Mouse (Mus musculus): Measurements from ENCODE around the gene Homer1.

Homer1 gene

DNA sequence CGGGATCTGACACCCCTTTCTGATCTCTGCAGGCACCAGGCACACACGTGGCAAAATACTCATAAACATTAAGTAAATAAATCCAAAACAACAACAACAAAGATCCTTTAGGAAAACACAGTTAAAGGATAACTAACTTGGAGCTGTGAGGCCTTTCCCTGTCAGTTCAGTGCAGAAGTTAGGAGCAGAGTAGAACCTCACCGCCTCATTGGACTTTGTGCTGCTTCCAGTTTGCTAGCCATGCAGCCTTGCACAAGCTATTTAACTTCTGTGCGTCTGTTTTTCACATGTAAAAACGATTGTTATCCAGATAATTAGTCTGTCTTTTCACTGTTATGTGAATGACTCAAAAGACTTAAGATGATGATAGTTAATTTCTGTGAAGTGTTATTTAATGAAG is 43.2 kb downstream of the Homer1 start:
- no peak for DNase-seq

DNA sequence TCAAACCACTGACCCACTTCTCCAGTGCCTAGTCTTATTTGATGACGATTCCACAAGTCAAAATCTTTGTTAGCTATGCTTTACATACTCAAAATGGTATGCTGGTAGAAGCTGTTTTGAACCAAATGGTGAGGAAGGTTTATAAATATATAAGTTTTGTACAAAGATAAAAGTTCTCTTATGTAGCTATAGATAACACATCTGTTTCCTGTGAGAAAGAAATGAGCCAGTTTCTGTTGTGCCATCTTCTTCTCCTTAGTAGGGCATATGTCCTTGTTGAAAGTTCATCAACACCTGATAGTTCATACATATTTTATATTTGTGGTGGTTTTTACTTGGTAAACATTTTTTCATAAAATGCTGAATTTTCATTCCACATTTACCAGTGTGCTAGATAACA is 45.0 kb downstream of the Homer1 start:
- no peak for DNase-seq

DNA sequence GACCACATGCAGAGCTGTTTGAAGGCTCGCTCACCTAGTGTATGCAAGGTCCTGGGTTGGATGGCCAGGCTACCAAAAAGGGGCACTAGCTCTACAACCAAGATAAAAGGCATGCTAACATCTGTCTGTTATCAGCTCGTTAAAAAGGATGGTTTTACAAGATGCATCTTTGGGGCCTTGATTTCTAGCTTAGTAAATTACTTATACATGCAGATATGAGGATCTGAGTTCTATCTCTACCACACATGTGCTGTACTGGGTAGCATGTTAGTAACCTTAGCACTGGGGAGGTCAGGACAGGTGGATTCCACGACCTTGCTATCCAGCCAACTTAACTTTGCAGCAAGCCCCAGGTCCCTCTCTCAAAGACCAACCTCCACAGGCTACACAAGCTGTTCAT is 46.4 kb downstream of the Homer1 start:
- no peak for DNase-seq

DNA sequence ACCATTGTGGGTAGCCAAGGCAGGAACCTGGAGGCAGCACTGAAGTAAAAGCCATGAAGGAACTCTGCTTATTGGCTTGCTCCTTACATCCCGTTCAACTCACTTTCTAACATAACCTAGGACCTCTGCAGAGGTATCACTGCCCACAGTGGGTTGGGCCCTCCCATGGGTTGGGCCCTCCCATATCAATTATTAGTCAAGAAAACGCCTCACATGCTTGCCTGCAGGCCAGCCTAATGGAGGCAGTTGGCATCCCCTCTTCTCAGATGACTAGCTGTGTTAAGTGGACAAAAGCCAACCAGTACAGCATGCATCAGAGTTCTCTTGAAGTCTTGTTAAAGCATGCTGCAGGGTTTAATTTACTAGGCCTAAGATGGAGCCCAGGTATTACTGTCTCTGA is 52.6 kb downstream of the Homer1 start:
- no peak for DNase-seq

DNA sequence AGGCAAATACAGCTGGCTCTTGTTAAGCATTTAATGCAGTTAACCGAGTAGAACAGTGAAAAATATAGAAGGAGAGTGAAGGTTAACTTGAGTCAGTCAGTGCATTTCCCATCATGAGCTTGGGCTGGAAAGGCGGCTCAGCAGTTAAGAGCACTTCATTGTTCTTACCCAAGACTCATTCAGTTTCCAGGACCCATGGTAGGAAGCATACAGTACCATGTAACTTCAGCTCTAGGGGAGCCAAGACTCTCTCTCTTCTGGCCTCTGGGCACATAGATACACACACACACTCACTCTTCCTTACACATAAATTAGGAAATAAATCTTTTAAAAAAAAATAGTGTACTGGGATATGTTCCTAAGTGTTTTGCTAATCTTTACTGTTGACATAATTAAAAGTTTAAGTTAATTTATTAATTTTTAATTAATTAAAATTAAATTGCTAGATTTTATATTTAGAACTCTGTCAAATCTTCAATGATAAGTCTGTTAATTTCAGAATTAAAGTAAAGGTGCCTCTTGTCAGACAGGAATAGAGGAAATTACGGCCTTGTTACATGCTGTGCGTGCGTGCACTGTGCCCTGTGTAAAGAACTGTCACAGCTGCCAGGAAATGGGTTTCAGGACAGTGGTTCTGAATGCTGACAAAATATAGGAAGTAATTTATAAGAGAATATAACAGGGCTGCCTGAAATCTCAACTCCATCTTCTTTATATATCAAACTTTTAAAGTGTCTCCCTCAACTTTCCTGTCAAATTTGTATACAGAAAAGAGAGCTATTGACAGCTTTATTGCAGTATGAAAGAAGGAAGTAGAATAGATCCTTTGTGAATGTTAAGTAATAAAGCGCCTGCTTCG is 55.2 kb downstream of the Homer1 start:
- DNase-seq: peak; percentile 13

DNA sequence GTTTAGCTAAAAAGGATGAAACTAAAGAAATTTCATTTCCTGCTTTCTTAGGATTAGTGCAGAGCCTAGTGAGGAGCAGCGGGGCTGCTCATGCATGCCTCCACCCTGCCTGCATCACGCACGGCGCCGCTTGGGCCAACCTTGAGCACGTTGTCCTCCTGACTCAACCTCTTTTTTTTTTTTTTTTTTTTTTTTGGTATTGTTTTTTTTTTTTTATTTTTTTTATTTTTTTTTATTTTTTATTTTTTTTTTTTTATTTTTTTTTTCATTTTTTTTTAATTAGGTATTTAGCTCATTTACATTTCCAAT is 55.8 kb downstream of the Homer1 start:
- peak; percentile 32 for DNase-seq

DNA sequence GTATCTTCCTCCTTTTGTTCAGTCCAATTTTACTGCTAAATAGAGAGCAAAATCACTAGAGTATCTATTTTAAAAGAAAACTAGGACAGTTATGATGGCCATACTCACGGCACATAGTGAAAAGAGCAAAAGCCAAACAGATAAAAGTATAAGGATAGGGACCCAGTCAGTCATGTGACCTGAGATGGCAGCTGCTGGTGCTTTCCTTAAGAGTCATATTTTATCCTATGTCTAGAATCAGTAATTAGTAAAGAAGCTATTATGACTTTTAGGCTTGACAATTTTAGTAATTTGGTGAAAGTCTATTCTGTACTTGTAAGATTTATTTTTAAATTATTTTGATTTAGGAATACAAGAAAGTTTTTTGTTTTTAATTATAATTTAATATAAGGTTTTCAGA is 59.1 kb downstream of the Homer1 start:
- DNase-seq: no peak

DNA sequence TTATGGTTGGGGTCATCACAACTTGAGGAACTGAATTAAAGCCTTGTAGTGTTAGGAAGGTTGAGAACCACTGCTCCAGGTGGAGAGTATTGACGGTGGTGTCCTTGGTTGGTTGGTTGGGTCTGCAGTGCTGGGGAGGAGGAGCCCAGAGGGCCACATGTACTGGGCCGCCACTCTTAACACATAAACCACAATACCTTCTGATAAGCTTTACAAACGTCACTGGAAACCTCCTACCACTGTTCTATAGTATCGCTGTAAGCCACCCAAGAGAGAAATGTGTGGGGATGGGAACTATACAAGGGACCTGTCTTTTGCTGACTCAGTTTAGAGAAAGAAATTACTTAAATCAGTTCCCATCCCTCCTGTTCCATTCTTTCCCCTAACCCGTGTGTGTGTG is 68.1 kb downstream of the Homer1 start:
- no peak for DNase-seq

DNA sequence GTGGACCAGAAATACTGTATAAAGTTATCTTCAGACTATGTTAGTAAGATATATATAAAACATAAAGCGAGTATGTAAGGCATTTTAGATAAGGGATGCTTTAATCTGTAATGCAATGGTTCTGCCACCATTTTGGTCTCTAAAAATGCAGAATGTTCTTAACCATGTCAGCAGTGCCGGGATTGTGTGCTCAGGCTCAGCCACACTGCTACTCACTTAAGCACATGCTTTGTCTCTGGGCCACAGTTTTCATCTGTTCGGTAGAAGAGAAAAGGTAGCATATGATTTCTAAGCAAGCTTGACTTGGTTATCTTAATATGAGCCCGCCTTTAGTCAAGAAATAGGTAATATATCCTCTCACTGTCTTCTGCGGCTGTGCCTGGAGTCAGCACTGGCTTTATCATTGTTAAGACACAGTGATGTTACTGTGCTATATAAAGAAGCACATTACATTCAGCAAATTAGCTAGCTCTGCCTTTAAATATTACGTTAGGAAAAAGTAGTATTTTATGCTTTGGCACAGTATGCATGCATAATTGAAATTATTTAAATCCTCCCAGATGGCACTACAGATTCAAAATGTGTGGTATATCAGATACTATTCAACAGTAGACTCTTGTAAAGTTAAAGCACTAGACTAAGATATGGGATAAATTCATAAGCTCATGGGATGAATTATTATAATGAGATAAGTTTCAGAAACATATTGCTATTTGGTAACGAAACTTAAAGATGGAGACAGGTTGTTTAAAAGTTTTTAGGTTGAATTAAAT is 69.6 kb downstream of the Homer1 start:
- no peak for DNase-seq

DNA sequence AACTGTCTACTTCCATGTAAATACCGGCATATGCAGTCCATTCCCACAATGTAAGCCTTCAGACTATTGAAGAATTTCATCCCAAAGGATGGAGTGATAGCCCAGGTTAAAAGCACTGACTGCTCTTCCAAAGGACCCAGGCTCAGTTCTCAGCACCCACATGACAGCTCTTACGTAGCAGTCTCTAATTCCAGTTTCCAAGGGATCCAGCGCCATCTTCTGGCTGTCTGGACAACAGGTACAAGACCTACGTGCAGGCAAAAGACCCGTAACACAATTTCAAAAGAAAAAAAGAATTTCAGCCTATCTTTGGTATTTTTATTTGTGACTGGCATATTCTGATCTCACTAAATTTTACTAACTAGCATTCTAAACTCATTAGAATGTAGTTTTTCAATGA is 75.0 kb downstream of the Homer1 start:
- DNase-seq: peak; percentile 20

DNA sequence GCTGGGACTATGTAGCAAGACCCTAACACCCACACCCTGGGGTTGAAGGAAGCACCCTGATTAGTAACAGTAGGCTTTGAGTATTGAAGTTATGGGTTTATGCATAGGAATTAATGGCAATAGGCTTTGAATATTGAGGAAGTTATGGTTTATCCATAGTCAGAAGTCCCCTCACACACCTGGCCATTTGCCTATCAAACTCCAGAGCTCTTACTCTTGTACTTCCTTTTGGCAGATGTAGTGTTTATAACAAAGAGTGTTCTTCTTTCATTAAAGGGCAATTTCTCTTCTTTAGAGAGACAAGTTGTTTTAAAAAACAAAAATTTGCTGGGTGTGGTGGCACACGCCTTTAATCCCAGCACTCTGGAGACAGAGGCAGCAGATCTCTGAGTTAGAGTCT is 79.1 kb downstream of the Homer1 start:
- DNase-seq: no peak

DNA sequence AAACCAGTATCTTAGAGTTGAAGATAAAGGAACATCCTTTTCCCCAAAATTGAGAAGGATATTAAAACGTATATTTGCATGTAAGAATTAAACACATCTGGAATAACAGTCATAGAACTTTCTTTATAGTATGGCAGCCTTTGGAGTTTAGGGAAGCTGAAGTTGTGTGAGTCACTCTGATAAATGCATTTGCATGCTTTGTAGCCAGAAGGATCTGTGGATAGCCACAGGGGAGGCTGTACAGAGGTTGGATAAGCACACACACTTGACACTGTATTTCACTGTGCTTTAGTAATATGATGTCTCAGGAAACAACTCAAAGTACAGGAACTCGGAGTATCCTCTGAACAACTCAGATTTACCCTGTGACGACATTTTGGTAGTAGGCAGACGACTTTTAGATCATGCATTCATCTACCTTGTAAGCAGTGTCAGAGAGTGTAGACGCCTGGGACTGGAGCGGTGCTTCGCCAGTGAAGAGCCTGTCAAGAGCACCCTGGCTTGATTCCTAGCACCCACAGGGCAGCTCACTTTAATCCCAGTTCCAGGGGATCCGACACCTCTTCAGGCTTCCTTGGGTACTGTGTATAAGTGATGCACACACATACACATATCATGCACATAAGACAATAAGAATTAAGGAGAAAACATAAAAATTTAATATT is 81.1 kb downstream of the Homer1 start:
- DNase-seq: no peak

DNA sequence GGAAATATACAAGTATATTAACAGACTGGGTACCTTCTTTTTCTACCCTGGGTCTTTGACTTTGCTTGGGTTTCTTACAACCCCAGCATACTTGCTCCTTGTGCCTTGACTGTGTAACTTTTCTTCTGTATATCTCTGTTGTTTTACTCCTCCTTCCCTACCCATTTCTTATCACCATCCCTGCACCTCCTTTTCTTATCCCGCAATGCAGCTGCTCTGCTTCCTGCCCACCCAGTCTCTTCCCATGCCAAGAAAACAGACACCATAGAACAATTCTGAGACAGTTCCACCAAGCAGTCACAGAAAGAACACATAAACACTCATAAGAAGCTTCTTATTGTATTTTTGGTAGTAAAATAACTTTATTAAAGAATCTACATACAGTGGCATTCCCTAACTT is 81.9 kb downstream of the Homer1 start:
- DNase-seq: no peak

DNA sequence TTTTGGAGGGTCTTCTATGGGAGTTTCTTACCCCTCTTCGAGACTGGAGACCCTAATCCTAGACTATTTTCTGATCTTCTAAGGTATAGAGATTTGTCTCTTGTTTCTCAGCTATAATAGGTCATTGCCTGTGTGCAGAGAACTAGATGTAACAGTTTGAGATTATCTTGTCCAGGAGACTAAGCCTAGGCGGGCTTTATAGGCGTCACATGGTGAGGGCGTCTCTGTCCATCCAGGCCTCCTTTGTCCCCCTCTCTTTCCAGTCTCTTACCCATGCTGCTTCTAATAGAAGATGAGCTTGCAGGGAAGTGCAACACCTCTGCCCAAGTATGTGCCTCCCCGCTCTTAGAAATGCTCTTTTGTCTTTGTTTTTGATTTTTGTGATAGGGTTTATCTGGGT is 83.7 kb downstream of the Homer1 start:
- DNase-seq: no peak

DNA sequence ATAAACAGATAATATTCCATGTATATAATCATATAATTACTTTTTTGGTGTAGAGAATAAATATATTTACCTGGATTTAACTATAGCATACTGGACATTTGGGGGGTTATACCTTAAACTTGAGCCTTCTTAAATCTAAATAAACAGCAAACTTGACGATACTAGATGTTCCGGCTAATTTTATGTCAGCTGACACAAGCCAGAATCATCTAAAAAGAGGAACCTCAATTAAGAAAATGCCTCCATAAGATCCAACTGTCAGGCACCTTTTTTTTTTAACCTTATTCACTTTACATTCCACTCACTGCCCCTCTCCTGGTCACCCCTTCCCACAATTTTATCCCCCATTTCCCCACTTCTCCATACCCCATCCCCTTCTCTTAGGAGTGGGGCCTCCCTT is 84.2 kb downstream of the Homer1 start:
- DNase-seq: no peak

DNA sequence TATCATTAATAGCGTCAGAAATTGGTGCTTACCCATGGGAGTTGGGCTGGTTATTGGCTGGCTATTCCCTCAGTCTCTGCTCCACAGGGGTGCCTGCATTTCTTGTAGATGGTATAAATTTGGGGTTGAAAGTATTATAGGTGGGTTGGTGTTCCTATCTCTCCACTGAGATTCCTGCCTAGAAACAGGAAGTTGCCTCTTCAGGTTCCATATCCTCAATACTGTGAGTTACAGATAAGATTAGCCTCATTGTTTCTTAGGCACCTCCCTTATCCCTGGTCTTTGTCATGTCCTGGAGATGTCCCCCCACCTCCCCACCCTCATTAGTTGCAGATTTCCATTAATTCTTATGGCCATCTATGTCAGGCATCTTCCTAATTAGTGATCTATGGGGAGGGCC is 85.0 kb downstream of the Homer1 start:
- no peak for DNase-seq

DNA sequence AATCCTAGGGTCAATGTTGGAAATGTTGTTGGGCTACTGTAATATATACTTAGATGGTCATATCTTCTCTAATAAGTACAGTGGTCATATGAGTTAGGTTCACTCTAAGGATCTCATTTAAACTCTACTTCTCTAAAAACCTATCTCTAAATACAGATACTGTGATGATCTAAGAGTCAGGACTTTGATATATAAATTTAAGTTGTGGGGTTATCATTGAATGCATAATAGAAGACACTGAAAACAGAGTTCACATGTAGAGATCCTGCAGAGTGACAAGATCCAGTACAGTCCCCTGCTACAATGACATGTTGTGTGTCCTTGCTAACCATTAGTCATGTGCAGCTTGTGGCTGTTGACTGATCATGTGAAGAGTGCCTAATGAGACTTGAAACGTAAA is 85.7 kb downstream of the Homer1 start:
- DNase-seq: no peak

DNA sequence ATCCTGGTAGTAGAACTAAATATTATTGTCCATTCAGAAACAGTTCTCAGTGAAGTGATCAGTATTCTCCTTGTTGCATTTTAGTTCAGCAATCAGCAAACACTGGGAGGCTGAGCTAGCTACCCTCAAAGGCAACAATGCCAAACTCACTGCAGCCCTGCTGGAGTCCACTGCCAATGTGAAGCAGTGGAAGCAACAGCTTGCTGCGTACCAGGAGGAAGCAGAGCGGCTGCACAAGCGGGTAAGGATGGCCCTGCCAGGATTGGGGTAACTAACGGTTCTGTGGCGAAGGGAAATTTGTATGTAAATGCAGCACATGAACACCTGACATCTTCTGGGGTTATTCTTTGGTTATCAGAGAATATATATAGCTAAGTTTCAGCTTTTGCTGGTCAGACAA is 88.0 kb downstream of the Homer1 start:
- DNase-seq: no peak

DNA sequence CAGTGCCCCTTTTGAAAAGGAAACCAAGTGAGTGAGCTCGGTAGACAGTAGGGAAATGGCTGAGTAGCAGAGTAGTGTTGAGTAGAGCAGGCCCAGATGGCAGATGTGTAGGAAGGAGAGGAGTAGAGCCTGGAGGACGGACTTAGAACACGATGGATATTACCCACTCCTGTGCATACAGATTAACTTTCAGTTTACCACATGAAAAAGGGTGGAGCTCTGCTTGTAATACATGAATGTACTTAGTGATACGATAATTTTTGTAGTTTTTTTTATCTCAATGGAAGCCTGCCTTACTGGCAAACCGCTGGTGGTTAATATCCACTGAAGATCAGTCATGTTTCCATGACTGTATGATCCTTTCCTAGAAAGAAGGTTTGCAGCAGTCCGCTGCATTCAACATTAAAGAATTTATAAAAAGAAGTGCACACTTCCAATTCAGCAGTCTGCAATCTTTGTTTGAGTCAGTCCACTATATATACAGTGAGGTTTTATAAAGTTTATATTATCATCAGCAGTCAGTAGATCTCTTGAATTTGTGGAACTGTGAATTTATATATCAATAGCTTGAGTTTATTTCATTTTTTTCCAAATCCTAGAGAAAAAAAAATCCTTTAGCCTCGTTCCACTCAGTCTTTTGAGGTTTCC is 89.3 kb downstream of the Homer1 start:
- peak; percentile 12 for DNase-seq

DNA sequence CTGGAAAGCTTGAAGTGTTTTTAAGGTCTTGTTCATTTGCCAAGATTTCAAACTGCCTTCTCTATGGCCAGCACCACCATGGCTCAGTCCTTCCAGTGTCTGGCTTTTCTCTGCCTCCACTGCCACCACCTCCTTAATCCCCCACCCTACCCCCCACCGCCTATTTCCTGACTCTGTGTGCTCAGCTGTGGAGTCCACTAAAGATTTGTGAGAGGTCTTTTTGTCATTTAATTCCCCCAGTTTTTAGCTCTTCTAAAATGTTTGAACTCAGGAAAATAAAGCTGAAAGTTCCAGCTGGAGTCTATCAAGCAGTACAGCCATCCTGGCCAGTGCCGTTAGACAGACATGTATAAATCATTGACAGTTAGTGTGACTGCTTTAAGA is 89.8 kb downstream of the Homer1 start:
- no peak for DNase-seq

DNA sequence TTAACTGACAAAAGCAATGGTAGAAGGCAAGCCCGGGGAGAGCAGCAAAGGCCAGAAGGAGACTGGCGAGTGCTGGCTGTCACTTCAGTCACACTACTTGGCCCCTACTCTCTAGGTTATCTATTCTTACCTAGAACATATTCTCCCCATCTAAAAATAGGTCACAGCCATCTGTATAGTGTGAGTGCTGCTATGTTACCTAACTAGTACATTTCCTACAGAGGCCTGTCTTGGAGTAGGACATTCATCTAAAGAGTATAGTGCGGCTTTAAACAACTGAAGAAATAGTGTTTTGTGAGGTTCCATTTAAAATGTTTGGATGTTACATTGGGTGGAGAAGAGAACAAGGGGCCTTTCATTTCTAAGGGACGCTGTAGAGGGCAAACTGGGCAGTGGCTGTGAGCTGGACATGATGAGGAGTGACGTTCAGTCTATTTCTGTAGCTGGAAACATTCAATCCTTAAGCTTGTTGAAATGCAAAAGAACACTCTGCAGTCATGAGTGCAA is 100.3 kb downstream of the Homer1 start:
- DNase-seq: no peak

DNA sequence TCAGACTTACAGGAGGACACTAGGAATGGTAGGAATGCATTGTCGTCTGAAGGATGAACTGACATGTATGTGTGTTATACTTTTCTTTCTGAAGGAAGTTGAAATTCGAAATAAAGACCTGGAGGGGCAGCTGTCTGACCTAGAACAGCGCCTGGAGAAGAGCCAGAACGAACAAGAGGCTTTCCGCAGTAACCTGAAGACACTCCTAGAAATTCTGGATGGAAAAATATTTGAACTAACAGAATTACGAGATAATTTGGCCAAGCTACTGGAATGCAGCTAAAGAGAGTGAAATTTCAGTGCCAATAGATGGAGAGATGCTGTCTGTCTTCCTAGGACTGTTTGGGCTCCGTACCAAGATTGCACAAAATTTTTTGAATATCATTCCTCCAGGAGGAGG is 102.5 kb downstream of the Homer1 start:
- DNase-seq: no peak

DNA sequence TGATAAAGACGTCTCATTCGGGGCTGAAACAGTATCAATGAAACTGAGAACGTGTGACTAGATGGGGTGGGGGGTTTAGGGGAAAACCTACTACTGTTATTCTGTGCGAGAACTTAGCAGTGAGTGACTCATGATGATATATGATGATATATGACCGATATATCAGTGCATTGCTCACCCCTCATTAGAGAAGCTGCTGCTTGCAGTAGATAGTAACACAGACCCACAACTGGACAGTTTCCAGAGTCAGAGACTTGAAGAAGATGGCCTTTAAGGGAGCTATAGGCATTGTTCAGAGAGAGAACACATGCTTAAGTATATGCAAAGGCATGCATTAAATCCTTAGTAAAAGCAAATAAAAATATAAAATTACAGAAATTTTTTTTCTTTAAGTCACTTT is 107.4 kb downstream of the Homer1 start:
- no peak for DNase-seq
